Mouse (Mus musculus): Measurements from ENCODE around the gene Haao.

DNA sequence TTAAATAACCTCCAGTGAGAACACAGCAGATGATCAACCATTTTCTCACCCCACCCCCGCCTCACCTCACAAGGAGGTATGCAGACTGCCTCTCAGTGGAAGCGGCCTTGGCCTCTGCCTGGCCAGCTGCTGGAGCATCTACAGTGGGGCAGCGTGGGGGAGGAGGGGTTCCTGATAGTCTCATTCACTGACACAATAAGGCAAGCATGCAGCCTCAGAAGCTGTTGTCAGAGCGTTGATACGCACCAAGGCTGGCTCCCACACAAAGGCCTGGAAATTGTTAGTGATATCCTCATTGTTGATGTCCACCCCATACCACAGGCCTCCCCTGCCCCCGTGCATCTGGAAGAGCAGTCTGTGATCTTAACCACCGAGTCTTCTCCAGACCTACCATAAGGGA is 4.0 kb downstream of the Haao start:
- TF ChIP-seq CTCF (IDR thresholded peaks at IDR 0.05; ENCODE audit: borderline replicate concordance, extremely low read depth, insufficient read depth, insufficient read length) (no peak), POLR2A (IDR thresholded peaks at IDR 0.05; ENCODE audit: borderline replicate concordance, extremely low read depth, insufficient read depth, insufficient read length, poor library complexity, severe bottlenecking) (no peak)

Data from brain, embryonic 14.5 days (tissue).